Mouse (Mus musculus): ENCODE results near the gene Ak9.

The Ak9 gene

GRCm38 (mm10) chr10:41303639-41304444 is at the start of gene Ak9:
Gene Ak9 (plus strand): TSS chr10:41303980.
- DNase-seq, result peak; percentile 84

DNA sequence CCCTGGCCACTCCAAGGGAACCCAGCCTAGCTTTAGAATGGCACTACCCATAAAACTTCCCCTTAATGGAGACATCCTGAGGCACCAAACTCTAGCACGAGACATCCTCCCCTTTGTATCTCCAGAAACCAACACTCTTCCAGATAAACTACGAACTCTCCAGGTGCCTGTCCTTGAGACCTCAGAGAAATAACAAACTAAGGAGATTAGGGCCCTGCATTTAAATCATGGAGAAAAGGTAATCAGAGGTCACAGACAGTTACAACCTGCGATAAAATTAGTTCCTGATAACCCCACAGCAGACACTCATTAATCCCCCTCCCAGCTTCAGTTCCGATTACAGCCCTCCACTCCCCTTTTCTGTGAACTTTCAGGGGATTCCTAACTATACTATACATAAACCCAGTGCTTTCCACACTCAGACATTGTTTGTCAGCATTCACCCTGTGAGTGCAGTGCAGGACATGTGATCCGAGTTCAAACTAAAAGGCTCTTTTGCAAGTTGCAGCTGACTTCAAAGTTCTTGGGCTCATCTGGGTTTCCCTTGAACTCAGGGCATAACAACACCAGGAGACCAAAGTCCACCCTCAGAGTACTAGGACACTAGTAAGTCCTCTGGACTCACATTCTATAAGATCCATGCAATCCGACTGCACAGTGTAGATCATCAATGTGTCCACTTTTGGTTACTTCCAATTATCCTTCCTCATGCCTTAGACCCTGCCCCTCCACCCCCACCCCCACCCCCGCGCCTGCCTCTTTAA is 43.4 kb upstream of the Ak9 start:
- DNase-seq, result no peak

DNA sequence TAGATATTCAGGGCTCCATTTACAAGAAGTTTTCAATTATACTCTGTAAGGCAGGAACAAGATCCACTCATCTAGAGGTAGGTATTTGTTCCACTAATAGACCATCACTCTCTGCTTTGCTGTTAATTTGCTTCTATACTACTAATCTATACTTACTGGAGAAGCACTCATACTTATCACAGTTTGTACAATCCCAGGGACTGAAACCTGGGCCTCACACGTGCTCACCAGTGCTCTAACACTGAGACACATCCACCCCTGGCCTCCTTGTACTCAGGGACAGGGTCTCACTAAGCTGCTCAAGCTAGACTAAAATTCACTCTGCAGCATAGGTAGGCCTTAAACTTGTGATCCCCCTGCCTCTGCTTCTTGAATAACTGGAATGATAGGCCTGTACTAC is 42.6 kb upstream of the Ak9 start:
- DNase-seq, result no peak

DNA sequence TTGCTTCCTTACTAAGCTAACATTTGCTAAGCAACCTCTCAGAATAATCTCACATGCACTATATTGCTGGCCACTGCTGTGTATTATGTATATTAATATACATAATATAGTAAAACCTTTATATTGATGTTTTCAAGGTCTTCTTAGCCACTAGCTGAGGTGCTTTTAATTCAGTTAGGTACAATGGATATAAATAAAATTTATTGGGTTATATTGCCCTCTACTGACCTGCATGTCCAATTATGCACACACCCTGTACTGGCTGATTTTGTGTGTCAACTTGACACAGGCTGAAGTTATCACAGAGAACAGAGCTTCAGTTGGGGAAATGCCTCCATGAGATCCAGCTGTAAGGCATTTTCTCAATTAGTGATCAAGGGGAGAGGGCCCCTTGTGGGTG is 41.9 kb upstream of the Ak9 start:
- no peak for DNase-seq

DNA sequence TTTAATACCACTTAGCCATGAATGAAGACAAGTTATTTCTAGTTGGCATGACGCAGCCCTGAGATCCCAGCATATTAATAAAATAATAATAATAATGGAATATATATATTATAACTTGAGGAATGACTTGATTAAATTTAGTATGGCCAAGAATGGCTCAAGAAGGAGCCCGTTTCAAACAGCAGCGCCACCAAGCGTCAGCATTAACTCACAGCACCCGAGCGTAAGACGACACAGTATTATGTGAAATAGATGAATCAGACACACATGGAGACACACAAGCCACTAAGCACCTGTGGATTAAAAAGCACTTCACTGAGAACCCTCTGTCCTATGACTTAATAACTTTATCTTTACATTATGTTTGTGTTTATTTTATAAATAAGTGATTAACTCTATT is 31.9 kb upstream of the Ak9 start:
- DNase-seq, result no peak

DNA sequence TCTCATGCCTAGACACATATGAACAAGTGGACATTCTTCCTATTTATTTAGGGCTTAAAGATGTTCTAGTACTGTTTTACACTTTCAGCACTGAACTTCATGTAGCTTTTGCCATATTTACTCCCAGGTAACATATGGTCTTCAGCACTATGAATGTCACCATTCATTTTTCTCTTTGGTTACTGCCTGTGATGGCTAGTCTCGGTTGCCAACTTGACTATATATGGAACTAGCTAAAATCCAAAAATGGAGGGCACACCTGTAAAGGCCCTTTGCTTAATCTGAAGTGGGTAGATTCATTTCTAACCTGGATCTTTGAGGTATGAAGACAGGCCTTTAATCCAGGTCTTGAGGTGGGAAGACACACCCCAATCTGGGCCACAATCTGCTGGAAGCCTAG is 28.9 kb upstream of the Ak9 start:
- no peak for DNase-seq

GRCm38 (mm10) chr10:41278808-41279207 is 25.0 kb upstream of the Ak9 start:
- DNase-seq, result no peak

GRCm38 (mm10) chr10:41280177-41280576 is 23.6 kb upstream of the Ak9 start:
- DNase-seq, result no peak

DNA sequence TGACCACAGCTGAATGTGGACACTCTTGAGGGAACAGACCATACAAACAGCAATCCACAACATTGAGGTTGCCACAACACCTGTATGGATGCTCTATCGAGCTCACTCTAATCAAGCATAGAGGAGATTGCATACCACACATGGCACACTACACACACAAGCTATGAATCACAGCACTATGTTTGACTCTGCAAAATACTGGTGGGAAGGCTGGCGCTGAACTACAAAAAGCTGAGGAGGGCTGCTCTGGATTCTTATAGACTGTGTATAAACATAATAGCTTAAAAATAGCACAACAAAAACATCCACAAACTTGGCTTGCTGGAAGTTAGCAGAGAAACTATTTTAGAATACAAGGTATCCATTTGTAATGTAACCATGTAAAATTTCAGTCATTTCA is 23.0 kb upstream of the Ak9 start:
- no peak for DNase-seq

- no peak for DNase-seq
Measured at GRCm38 (mm10) chr10:41282086-41282485, 21.7 kb upstream of the Ak9 start.

DNA sequence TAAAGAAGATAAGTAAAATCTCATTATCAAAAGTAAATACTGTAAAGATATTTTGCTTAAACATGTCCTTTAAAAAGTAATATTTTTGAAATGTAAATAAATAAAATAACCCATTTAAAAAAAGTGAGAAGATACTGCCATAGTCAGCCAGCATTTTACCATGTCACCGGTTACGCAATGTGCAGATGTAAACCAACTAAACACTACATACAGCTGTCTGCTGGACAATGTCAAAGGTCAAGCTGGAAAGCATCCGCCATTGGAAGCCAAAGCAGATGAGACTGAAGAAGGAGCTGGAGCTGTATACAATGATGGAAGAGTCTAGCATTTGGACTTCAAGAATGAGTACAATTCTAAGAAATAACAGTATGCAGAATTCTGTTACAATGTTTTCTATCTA is 16.2 kb upstream of the Ak9 start:
- DNase-seq, result no peak

- DNase-seq, result no peak
Measured at GRCm38 (mm10) chr10:41288074-41288473, 15.7 kb upstream of the Ak9 start.

DNA sequence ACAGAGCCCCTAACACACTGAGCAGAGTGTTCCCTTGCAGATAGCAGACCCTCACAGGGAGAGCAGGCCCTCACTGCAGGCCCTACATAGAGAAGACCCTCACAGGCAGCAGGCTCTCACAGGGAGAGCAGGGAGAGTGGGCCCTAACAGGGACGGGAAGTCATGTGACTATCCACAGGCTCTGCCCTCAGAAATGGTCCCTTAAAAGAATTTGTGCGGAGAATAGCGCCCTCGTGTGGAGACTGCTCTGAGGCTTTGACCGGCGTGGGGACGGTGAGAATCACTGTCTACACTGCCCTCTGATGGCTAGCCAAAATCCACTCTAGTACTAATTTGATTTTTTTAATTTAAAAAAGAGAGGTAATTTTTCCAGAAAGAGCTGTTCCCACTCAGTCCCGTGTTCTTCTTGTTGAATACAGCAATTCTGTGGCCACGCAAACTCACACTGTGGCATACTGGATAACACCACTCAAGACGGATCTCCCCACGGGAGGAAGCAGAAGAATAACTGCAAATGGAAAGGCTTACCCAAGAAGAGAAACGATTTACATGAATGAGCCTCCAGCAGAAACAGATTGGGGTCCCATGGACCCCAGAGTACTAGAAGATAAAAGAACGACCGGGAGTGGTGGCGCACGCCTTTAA is 14.9 kb upstream of the Ak9 start:
- peak; percentile 75 for DNase-seq

DNA sequence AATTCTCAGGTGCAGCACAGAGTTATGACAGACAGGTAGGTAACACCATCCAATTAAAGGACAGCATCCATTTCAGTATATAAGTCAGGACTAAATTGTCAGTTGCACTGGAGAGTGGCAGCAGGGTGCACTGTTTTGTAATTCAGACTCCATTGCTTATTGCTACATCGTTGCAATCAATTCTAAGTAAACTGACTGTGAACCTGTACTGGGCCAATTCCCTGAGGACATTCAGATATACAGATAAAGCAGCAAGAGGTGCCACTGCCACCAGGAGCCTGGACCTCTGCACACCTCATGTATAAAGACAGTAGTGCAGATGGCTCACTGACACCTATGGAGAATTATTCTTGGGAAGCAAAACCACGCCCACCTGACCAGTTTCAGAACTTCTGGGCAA is 12.8 kb upstream of the Ak9 start:
- no peak for DNase-seq

- DNase-seq, result no peak
Measured at GRCm38 (mm10) chr10:41293019-41293418, 10.8 kb upstream of the Ak9 start.

GRCm38 (mm10) chr10:41294734-41295133 is 9.0 kb upstream of the Ak9 start:
- DNase-seq, result no peak

DNA sequence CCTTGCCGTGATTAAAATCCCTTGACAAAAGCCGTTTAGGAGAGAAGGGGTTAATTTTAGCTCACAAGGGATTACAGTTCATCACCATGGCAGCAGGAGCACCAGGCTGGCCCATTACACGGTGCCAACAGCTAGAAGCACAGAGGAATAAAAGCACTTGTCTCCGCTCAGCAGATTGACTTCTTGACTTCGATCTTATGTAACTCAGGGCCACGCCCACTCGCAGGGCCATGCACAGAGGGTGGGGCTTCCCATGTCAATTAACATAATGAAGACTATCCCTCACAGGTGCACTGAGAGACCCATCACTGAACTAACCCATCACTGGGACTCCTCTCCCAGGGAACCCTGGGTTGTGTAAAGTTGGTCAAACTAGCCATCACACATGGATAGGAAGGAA is 8.6 kb upstream of the Ak9 start:
- DNase-seq, result peak; percentile 82

- DNase-seq, result no peak
Measured at GRCm38 (mm10) chr10:41300161-41300560, 3.6 kb upstream of the Ak9 start.

DNA sequence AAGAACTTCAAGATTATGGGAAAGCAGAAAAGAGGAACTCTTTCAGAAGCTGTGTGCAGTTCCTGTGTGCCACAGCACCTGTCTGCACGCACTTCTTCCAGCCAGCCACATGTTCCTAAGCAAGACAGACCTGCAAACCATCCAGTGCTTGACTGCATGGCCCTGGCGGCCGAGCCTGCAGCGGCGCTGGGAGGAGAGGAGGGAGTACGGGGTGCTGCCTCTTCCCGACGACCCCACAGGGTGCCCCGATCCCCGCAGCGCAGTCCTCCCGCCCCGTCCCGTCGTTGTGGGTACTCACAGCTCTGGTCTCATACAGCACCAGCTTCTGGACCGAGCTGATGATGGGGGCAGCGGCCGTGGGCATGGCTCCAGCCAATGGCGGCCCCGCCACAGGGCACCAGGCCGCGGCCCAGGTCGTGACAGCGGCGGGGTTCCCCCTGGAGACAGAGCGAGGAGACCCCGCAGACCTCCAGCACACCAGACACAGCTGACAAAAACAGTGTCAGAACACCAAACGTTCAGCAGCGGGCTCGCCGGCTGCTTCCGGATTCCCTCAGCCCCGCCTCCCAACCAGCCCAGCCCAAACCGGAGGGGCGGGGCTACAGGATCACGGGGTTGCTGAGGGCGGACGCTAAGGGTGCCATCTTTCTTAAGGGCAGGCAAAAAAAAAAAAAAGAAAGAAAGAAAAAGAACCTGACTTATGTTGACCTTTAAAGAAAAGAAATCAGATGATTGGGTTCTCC is 920 bp upstream of the Ak9 start, which contains the start of gene Fig4:
Fig4 (minus strand) TSS at position 572 of the 743 bp plus-strand sequence.
- peak; percentile 86 for DNase-seq

GRCm38 (mm10) chr10:41304961-41305455 is 1.2 kb downstream of the Ak9 start:
- DNase-seq, result no peak

DNA sequence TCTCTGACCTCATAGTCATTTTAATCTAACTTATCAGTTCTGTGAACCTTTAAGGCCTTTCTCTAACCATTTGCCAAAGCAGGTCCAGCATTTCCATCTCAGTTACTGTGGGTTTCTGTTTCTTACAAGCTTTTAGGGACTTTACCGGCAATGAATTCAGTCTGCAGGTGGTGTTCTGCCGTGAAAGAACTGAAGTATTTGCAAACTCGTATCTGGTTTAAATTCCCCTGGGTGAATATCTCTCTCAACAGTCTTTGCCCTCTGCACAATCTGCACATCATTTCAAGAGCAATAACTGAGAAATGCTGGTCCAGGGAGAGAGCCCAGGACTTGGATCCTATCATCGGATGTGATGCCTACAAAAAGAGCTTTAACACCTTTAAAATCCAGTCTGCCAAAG is 4.4 kb downstream of the Ak9 start:
- DNase-seq, result no peak

GRCm38 (mm10) chr10:41315866-41316265 is 12.1 kb downstream of the Ak9 start:
- DNase-seq, result no peak

GRCm38 (mm10) chr10:41332533-41333043 is 28.8 kb downstream of the Ak9 start:
- no peak for DNase-seq
